Mouse (Mus musculus): ENCODE data around the gene Olfr397. TPM values are rescaled to one million over a fixed set of nuclear protein-coding genes. Genes with fewer than 3 reads are reported as not detected.

The Olfr397 gene
- total and polyA plus RNA-seq, 3 experiments = not detected

Other genes starting within 250 kb of the Olfr397 start
- gene Olfr389, start 180.1 kb upstream of the Olfr397 start, total RNA-seq (2012; rRNA removed) = not detected in 2 replicates
- gene Olfr389, start 180.1 kb upstream of the Olfr397 start, total RNA-seq (2014; rRNA removed) = not detected in 2 replicates
- not detected in 2 replicates for gene Olfr389, start 180.1 kb upstream of the Olfr397 start, polyA plus RNA-seq (2012; ENCODE audit: insufficient read length, low read depth)
- gene Olfr390, start 177.9 kb upstream of the Olfr397 start, total RNA-seq (2012; rRNA removed) = not detected in 2 replicates
- not detected in 2 replicates for gene Olfr390, start 177.9 kb upstream of the Olfr397 start, total RNA-seq (2014; rRNA removed)
- gene Olfr390, start 177.9 kb upstream of the Olfr397 start, polyA plus RNA-seq (2012; ENCODE audit: insufficient read length, low read depth) = not detected in 2 replicates
- gene Olfr391-ps, start 157.8 kb upstream of the Olfr397 start, total RNA-seq (2012; rRNA removed) = not detected in 2 replicates
- gene Olfr391-ps, start 157.8 kb upstream of the Olfr397 start, total RNA-seq (2014; rRNA removed) = not detected in 2 replicates
- gene Olfr391-ps, start 157.8 kb upstream of the Olfr397 start, polyA plus RNA-seq (2012; ENCODE audit: insufficient read length, low read depth) = not detected in 2 replicates
- gene Olfr392, start 143.8 kb upstream of the Olfr397 start, total RNA-seq (2012; rRNA removed) = not detected in 2 replicates
- not detected in 2 replicates for gene Olfr392, start 143.8 kb upstream of the Olfr397 start, total RNA-seq (2014; rRNA removed)
- gene Olfr392, start 143.8 kb upstream of the Olfr397 start, polyA plus RNA-seq (2012; ENCODE audit: insufficient read length, low read depth) = not detected in 2 replicates
- not detected in 2 replicates for gene Olfr393, start 109.4 kb upstream of the Olfr397 start, total RNA-seq (2012; rRNA removed)
- not detected in 2 replicates for gene Olfr393, start 109.4 kb upstream of the Olfr397 start, total RNA-seq (2014; rRNA removed)
- not detected in 2 replicates for gene Olfr393, start 109.4 kb upstream of the Olfr397 start, polyA plus RNA-seq (2012; ENCODE audit: insufficient read length, low read depth)
- not detected in 2 replicates for gene Olfr394, start 70.0 kb upstream of the Olfr397 start, total RNA-seq (2012; rRNA removed)
- not detected in 2 replicates for gene Olfr394, start 70.0 kb upstream of the Olfr397 start, total RNA-seq (2014; rRNA removed)
- not detected in 2 replicates for gene Olfr394, start 70.0 kb upstream of the Olfr397 start, polyA plus RNA-seq (2012; ENCODE audit: insufficient read length, low read depth)
- gene Olfr395, start 51.5 kb upstream of the Olfr397 start, total RNA-seq (2012; rRNA removed) = not detected in 2 replicates
- not detected in 2 replicates for gene Olfr395, start 51.5 kb upstream of the Olfr397 start, total RNA-seq (2014; rRNA removed)
- not detected in 2 replicates for gene Olfr395, start 51.5 kb upstream of the Olfr397 start, polyA plus RNA-seq (2012; ENCODE audit: insufficient read length, low read depth)
- not detected in 2 replicates for gene Olfr23, start 24.1 kb upstream of the Olfr397 start, total RNA-seq (2012; rRNA removed)
- not detected in 2 replicates for gene Olfr23, start 24.1 kb upstream of the Olfr397 start, total RNA-seq (2014; rRNA removed)
- not detected in 2 replicates for gene Olfr23, start 24.1 kb upstream of the Olfr397 start, polyA plus RNA-seq (2012; ENCODE audit: insufficient read length, low read depth)
- gene Olfr398, start 29.6 kb downstream of the Olfr397 start, total RNA-seq (2012; rRNA removed) = not detected in 2 replicates
- gene Olfr398, start 29.6 kb downstream of the Olfr397 start, total RNA-seq (2014; rRNA removed) = not detected in 2 replicates
- gene Olfr398, start 29.6 kb downstream of the Olfr397 start, polyA plus RNA-seq (2012; ENCODE audit: insufficient read length, low read depth) = not detected in 2 replicates
- not detected in 2 replicates for gene Olfr139, start 95.7 kb downstream of the Olfr397 start, total RNA-seq (2012; rRNA removed)
- not detected in 2 replicates for gene Olfr139, start 95.7 kb downstream of the Olfr397 start, total RNA-seq (2014; rRNA removed)
- not detected in 2 replicates for gene Olfr139, start 95.7 kb downstream of the Olfr397 start, polyA plus RNA-seq (2012; ENCODE audit: insufficient read length, low read depth)
- not detected in 2 replicates for gene Olfr399, start 95.8 kb downstream of the Olfr397 start, total RNA-seq (2012; rRNA removed)
- gene Olfr399, start 95.8 kb downstream of the Olfr397 start, total RNA-seq (2014; rRNA removed) = not detected in 2 replicates
- not detected in 2 replicates for gene Olfr399, start 95.8 kb downstream of the Olfr397 start, polyA plus RNA-seq (2012; ENCODE audit: insufficient read length, low read depth)
- gene Zfp616, start 109.1 kb downstream of the Olfr397 start, total RNA-seq (2012; rRNA removed) = not detected in 2 replicates
- gene Zfp616, start 109.1 kb downstream of the Olfr397 start, total RNA-seq (2014; rRNA removed) = not detected in 2 replicates
- gene Zfp616, start 109.1 kb downstream of the Olfr397 start, polyA plus RNA-seq (2012; ENCODE audit: insufficient read length, low read depth) = not detected in 2 replicates
- not detected in 2 replicates for gene Olfr401, start 152.9 kb downstream of the Olfr397 start, total RNA-seq (2012; rRNA removed)
- gene Olfr401, start 152.9 kb downstream of the Olfr397 start, total RNA-seq (2014; rRNA removed) = not detected in 2 replicates
- not detected in 2 replicates for gene Olfr401, start 152.9 kb downstream of the Olfr397 start, polyA plus RNA-seq (2012; ENCODE audit: insufficient read length, low read depth)
- gene Olfr402, start 192.7 kb downstream of the Olfr397 start, total RNA-seq (2012; rRNA removed) = not detected in 2 replicates
- gene Olfr402, start 192.7 kb downstream of the Olfr397 start, total RNA-seq (2014; rRNA removed) = not detected in 2 replicates
- not detected in 2 replicates for gene Olfr402, start 192.7 kb downstream of the Olfr397 start, polyA plus RNA-seq (2012; ENCODE audit: insufficient read length, low read depth)
- gene Olfr403, start 225.4 kb downstream of the Olfr397 start, total RNA-seq (2012; rRNA removed) = not detected in 2 replicates
- gene Olfr403, start 225.4 kb downstream of the Olfr397 start, total RNA-seq (2014; rRNA removed) = not detected in 2 replicates
- gene Olfr403, start 225.4 kb downstream of the Olfr397 start, polyA plus RNA-seq (2012; ENCODE audit: insufficient read length, low read depth) = not detected in 2 replicates

Measured in CH12.LX (cell line).